Mouse (Mus musculus) G1E-ER4 (cell line): ENCODE data around the gene Eef1akmt2. TPM values are rescaled to one million over a fixed set of nuclear protein-coding genes. Genes with fewer than 3 reads are reported as not detected.

ENCODE experiments used
- GATA1 ChIP-seq: IDR thresholded peaks from one replicate; pipeline ENCODE4 v1.8.0; 2012; ENCODE audit warnings: low read length, inconsistent platforms
- polyA plus RNA-seq: library from polyadenylated mRNA; stranded (reverse); fragments of >175 nt; gene quantifications from 2 replicates; pipeline ENCODE4 v1.2.3, GENCODE M21; 2012

The Eef1akmt2 gene
- polyA plus RNA-seq, 1 experiment: 15.9 TPM

DNA sequence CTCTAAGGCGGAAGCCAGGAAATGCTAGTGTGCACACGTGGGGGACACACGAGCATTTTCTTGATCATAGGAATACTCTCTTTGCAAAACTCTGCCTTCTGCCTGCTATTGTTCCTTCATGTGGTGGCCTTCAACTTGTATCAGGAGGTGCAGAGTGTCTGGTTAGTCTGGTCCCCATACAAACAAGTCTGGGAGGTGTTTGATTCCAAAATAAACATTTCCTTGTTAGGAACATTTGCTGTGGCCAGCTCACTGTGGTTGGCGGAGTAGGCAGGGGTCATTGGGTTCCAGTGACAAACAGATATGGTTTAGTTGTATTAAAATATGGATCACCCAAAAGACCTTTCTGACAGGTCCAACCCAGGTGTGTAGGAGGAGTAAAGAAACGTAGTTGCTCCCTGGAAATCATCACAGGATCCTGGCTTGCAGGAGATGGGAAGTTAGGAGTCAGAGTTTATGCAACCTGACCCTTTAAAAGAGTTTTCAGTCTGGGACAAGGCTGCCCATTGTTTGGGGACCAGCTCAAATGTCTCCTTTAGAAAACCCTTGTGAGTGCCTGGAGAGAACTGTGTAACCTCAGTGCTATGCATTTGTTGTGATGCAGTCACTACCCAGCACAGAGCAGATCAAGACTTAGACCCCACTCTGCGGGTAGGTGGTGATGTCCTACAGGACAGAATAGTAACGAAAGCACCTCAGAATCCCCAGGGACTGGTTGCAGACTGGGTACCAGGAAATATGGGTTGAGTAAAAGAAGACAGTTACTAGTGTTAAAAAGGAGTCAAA, 34.7 kb upstream of the Eef1akmt2 start:
- TF ChIP-seq GATA1: no peak

DNA sequence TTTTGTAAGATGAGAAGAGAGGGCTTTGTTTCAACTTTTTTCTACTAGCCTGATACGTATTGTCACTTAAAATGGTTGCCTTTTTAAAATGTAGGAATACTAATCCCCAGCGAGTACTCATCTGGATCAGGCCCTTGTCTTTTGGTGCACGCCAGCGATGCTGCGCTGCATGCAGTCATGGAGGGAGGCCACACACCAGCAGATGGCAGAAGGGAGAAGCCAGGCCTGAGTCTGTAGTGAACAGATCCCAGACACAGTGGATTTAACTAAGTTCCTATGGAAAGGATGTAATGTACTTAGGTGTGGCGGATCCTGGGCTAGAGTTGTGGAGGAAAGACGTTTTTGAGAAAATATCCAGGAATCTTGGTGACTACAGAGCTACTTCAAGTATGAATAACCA, 31.6 kb upstream of the Eef1akmt2 start:
- no peak for TF ChIP-seq GATA1

DNA sequence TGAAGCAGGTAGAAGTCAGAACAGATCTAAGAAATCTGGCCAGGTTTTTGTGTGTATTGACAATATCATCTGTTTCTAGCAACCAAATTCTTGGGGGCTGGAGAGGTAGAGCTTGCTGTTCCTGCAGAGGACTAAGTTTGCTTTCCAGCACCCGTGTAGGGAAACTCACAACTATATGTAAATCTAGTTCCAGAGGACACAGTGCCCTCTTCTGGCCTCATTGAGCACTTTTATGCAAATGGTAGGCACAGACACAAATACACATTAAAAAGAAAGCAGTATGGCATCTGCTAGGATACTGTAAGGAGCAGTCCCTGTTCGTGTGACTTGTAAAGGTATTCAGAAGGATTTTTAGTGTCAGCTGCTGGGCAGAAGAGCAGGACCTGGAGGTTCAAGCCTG, 29.9 kb upstream of the Eef1akmt2 start:
- TF ChIP-seq GATA1: no peak

DNA sequence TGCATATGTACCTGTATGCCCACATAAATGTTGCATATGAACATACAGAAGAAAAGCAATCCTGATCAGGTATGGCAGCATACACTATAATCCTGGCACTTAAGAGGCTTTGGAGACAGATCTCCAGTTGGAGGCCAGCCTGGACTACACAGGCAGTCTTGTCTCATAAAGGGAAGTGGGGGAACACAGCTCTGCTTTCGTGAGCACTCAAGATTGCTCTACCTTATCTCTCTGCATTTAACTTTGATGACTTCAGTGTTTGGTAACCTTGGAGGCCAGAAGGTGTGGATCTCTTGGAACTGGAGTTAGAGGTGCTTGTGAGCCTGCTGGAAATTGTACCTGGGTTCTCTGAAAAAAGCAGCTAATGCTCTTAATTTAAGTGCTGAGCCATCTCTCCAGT, 27.8 kb upstream of the Eef1akmt2 start:
- no peak for TF ChIP-seq GATA1

DNA sequence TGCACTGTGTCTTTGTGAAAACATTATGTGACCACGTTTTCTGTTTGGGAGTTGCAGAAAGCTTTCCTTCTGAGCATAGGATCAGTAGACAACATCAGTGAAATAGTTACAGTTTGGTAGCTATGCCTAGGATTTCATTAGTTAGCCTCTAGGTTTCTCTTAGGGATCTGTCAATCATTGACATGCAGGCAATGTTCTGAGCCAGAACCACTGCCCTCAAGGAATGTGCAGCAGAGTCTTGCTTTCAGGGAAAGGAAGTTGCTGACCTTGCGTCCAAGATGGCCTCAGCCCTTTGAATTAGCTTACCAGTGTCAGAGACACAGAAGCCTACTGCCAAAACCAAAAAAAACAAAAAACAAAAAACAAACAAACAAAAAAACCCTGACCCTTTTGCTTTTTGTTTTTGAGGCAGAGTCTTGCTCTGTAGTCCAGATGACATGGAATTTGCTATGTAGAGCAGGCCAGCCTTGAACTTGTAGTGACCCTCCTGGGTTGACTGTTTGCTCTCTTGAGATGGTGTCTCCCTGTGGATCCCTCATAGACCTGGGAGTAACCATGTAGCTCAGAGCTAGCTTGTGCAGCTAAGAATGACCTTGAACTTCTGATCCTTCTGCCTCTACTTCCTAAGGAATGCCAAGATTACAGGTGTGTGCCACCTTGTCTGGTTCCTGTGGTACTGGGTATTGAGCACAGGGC, 23.1 kb upstream of the Eef1akmt2 start:
- no peak for TF ChIP-seq GATA1

DNA sequence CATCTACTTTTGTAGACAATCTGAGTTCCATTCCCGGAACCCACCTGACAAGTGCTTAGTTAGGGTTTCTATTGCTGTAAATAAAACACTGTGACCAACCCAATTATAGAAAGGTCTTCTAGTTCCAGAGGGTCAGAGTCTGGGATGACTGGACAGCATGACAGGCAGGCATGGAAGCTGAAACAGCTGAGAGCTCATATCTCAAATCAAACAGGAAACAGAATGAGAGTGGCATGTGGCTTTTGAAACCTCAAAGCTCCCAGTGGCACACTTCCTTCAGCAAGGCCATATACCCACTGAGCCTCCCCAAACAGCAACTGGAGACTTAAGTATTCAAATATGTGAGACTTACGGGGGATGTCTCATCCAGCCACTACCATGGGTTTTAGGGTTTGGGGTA, 20.6 kb upstream of the Eef1akmt2 start:
- no peak for TF ChIP-seq GATA1

DNA sequence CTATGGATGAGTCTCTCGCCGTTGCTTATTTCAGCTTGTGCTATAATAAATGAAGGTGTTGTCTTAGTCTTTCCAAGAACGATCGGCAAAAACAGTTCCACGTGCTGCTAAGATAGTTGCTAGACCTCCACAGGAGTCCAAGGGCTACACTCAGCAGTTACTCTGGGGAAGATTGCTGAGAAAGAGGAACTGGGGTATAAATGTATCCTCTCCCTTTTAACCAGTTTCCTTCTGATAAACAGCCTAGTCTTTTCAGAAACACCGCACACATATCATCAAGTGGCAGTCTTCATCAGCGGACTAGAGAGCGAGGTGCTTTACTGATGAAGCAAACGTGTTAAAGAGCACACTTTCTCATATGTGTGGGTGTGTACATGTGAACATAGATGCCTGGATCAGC, 13.8 kb upstream of the Eef1akmt2 start:
- TF ChIP-seq GATA1: no peak

DNA sequence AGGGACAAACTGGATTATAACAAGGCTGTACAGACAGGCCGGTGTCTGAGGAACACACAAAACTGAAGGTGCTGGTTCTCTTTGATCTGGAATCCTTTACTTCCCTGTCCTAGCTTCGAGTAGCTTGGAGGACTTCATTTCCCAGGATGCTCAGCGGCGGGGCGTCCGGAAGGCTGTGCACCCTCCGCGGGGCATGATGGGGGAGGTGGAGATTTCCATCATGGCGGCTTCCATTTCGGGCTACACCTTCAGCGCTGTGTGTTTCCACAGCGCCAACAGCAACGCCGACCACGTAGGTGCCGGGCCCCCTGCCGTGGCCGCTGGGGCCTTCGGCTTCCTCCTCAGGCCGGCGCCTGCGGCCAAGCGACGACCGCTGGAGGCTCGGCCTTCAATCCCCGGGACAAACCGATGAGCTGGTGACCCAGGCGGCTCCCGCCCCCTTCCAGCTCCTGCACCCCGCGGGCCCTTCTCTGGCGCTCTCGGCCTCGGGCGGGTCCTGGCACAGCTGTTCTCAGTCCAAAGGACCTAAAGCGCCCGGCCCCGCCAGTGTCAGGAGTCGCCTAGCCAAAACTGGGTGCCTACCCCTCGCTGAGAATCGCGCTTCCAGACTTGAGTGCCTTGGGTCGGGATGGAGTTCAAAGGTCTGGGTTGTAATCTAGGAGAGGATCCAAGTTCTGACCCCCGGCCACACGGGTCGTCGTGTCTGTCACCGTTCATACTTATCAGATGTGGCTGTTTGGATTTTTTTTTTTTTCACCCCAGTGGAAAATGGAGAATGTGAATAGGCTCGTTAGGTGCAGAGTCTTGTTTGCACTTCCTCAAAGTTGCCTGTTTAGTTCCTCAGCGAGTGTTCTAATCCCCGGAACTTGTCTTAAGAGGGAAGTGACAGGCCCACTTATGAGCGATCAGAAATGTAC, 6.8 kb upstream of the Eef1akmt2 start, which contains the start of gene Abraxas2:
Gene Abraxas2 (plus strand): TSS at position 184 of the 917 bp plus-strand sequence.
- TF ChIP-seq GATA1: no peak

DNA sequence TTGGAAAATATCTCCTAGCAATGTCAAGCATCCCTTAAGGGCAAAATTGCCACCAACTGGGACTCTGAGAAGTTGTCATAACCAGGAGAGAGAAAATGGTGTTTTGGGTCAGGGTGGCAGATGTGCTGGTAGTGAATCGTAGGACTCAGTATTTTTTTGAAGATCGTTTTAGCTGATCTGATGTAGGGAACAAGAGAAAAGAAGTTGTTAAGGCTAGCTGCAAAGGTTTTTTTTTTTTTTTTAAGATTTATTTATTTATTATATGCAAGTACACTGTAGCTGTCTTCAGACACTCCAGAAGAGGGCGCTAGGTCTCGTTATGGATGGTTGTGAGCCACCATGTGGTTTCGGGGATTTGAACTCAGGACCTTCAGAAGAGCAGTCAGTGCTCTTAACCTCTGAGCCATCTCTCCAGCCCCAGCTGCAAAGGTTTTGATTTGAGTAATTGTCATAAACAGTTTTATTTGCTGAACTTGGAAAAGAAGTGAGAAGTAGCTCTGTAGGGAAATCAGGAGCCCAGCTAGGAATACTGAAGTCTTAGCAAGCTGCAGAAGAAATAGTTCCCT, 5.7 kb upstream of the Eef1akmt2 start:
- TF ChIP-seq GATA1: no peak

DNA sequence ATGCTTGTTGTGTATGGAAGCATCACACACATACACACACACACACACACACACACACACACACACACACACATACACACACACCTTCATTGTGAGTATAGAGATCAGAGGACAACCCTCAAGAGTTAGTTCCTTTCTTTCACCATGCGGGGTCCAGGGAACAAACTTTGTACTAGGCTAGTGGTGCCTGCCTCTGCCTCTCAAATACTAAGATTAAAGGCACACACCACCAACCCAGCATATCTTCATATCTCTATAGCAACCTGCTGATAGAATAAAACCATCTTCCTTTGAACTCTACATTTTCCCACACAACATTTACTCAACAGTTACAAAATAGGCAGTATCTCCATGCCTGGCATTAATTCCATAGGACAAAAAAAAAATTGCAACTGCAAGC, 3.6 kb upstream of the Eef1akmt2 start:
- no peak for TF ChIP-seq GATA1

DNA sequence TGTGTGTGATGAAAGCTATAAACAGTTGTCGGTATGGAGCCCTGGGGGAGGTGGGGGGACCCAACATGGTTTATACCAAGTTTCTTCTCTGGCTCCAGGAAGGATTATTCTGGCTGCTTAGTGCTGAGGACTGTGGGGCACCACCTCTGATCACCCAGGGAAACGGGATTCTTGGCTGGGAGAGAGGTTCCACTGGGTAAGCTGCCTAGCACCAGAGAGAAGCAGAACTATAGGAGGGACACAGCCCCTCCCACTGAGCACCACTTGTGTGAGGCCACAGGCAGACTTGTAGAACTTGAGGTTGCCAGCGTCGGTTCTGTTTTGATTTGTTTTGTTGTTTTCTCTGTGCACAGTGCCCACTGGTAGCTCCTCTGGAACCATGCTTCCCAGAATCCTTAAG, 1.5 kb upstream of the Eef1akmt2 start:
- no peak for TF ChIP-seq GATA1

DNA sequence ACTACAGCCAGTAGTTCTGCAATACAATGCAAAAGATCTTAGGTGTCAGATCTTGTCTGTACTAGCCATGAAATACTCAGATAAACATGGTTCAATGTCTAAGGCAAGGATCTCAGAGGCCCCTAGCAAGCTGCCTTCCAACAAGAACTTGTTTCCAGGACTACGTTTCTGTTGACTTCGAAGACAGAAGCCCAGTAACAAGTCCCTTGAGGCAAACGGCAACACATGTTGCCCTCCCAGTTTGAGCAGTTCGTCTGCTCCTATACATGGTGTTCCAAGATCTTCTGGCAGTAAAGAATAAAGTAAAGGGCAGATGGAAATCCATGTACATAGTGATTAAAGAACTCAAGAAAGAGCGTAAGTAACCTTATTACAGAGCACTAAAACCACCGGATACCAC, 888 bp upstream of the Eef1akmt2 start:
- no peak for TF ChIP-seq GATA1

DNA sequence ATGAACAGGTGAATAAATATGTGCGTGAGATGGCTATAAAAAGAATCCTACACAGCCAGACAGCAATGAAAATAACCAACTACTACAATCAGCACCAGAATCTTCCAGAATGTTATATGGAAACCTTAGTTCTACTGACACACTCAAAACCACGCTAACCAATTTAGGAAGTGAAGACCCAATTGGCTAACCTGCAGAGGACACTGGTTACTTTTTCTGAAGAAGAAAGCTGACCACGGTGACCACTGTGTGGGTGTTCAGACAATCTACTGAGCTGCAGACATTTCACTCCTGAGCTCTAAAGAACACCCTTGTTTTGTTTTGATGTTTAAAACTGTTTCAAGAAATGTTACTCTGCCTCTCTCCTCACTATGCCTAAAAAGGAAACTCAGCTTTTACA, 9.3 kb downstream of the Eef1akmt2 start:
- TF ChIP-seq GATA1: no peak

DNA sequence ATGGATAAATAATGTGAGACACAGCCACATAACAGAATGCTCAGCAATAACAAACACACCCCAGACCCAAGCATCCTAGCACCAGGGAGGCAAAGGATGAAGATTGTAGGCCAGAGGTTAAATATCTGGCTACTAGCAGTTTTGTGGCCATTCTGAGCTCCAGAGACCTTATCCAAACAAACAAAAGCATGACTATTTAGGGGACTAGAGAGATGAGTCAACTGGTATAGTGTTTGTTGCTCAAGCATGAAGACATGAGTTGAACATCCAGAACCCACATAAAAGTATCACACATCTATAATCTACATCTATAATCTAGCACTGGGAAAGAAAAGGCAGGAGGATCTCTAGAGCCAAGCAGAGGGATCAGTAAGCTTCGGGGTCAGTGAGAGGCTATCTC, 10.0 kb downstream of the Eef1akmt2 start:
- TF ChIP-seq GATA1: no peak

DNA sequence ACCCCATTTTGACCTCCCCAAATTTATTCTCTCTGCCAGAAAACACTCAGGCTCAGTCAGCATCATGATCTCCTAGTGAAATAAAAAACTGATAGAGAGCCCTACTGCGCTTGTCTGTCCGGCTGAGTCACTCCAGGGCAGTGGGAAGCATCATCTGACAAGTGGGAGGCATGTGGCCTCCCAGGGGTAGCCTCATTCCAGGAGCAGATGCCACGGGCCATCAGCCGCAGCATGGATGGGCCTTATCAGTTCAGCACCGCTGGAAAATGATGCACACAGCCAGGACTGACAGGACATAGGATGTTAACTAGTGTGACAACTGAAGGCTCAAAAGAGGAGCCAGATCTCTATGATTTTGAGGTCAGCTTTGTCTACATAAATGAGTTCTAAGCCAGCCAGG, 11.2 kb downstream of the Eef1akmt2 start:
- TF ChIP-seq GATA1: no peak

DNA sequence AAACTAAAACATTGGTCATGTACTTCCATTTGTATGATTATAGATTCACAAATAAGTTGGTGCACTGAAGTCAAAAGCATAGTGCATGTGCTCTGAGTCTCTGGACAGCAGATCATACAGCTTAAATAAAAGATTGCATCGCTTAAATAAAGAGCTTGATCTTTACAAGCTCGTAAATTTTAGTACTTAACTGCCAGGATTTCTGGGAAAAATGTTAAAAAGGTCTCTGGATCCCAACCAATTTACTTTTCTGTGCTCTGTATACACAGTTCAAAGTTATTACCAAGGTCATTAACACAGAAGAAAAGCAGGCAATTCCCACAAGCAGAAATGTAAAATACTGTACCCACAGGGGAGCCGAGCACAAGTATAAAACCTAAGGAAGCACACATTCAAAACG, 21.5 kb downstream of the Eef1akmt2 start:
- TF ChIP-seq GATA1: no peak
